Comparison of ENCODE assay signal across 9 mouse cellular contexts in genomic region chr13:22007121-22007510, GRCm38 (mm10). TPM values are rescaled to one million over a fixed set of nuclear protein-coding genes. Genes with fewer than 3 reads are reported as not detected.
DNase-seq lines count a peak whose midpoint lies in the region; ATAC-seq lines count a peak whose summit lies in the region.
"Had no signal": no experiment of that assay in that cellular context is flagged by ENCODE, and none has a peak within 500 bp of the region (broad histone marks: within the 10 kb centered on the region; RNA-seq: fewer than 3 reads in every experiment).

No protein-coding gene starts in this region.

- no peak overlapping the region for H3K27ac ChIP-seq in forebrain, embryonic 15.5 days (replicated peaks)
- no peak overlapping the region for H3K27ac ChIP-seq in liver, embryonic 11.5 days (ENCODE audit: low read depth, low read length)
- no peak overlapping the region for H3K27ac ChIP-seq in stomach, embryonic 15.5 days

- H3K4me1 ChIP-seq in megakaryocyte, embryonic 14.5 days = peaks cover 65% of the 10 kb centered on the region
- peaks cover 19% of the 10 kb centered on the region for H3K4me1 ChIP-seq in forebrain, embryonic 15.5 days
- H3K4me1 ChIP-seq in liver, embryonic 11.5 days (replicated peaks; ENCODE audit: control insufficient read depth, insufficient read depth, low read length) = peaks cover 10% of the 10 kb centered on the region; the same call in 1 of the 2 replicates
- H3K4me1 ChIP-seq in stomach, embryonic 15.5 days = peaks cover 9% of the 10 kb centered on the region

- H3K9me3 ChIP-seq in megakaryocyte, embryonic 14.5 days = no peaks in the 10 kb centered on the region
- no peaks in the 10 kb centered on the region for H3K9me3 ChIP-seq in forebrain, embryonic 15.5 days
- no peaks in the 10 kb centered on the region for H3K9me3 ChIP-seq in liver, embryonic 11.5 days (ENCODE audit: control insufficient read depth, low read length)
- H3K9me3 ChIP-seq in stomach, embryonic 15.5 days = no peaks in the 10 kb centered on the region

- H3K4me3 ChIP-seq in megakaryocyte, embryonic 14.5 days (replicated peaks) = peak overlapping the region; percentile 92
- peak overlapping the region; percentile 49 for H3K4me3 ChIP-seq in forebrain, embryonic 15.5 days
- H3K4me3 ChIP-seq in liver, embryonic 11.5 days (ENCODE audit: low read depth, low read length) = peak overlapping the region; percentile 67
- H3K4me3 ChIP-seq in stomach, embryonic 15.5 days (replicated peaks) = peak overlapping the region; percentile 50

- H3K4me2 ChIP-seq in forebrain, embryonic 15.5 days (replicated peaks) = peak overlapping the region; percentile 96
- H3K4me2 ChIP-seq in liver, embryonic 11.5 days = peak overlapping the region; percentile 98
- peak overlapping the region; percentile 96 for H3K4me2 ChIP-seq in stomach, embryonic 15.5 days

- intact Hi-C loops in gastrocnemius, postnatal 36 days (cut with DNase I) = no loop called here

- H3K27me3 ChIP-seq in megakaryocyte, embryonic 14.5 days (replicated peaks) = peaks cover 79% of the 10 kb centered on the region
- peaks cover 95% of the 10 kb centered on the region for H3K27me3 ChIP-seq in forebrain, embryonic 15.5 days
- peaks cover 92% of the 10 kb centered on the region for H3K27me3 ChIP-seq in liver, embryonic 11.5 days (replicated peaks; ENCODE audit: control insufficient read depth, insufficient read depth, low read length)
- H3K27me3 ChIP-seq in stomach, embryonic 15.5 days (replicated peaks) = peaks cover 83% of the 10 kb centered on the region

- no peak overlapping the region for H3K9ac ChIP-seq in forebrain, embryonic 15.5 days (replicated peaks)
- H3K9ac ChIP-seq in liver, embryonic 11.5 days (ENCODE audit: low read depth, low read length) = no peak overlapping the region
- H3K9ac ChIP-seq in stomach, embryonic 15.5 days = no peak overlapping the region

- DNase-seq in liver, embryonic 11.5 days (ENCODE audit: low spot score) = no peak
- DNase-seq in cerebellum, adult 11 months = no peak
- DNase-seq in cerebellum, postnatal 10 days = no peak
- DNase-seq in gastrocnemius, postnatal 36 days = no peak
- DNase-seq: gastrocnemius, postnatal 10 days had no signal

- H3K36me3 ChIP-seq in megakaryocyte, embryonic 14.5 days (replicated peaks; ENCODE audit: low read length) = no peaks in the 10 kb centered on the region
- H3K36me3 ChIP-seq in forebrain, embryonic 15.5 days = no peaks in the 10 kb centered on the region
- H3K36me3 ChIP-seq in liver, embryonic 11.5 days (ENCODE audit: control insufficient read depth, insufficient read depth, low read length) = no peaks in the 10 kb centered on the region
- H3K36me3 ChIP-seq in stomach, embryonic 15.5 days = no peaks in the 10 kb centered on the region

- WGBS in forebrain, embryonic 15.5 days = 3% methylated on average over 18 of the region's 18 CpGs
- WGBS in liver, embryonic 11.5 days = 5% methylated on average over 18 of the region's 18 CpGs
- WGBS in stomach, embryonic 15.5 days = 5% methylated on average over 18 of the region's 18 CpGs

- no peak for ATAC-seq in megakaryocyte, adult 5-6 weeks (ENCODE audit: poor library complexity, severe bottlenecking)
- no peak for ATAC-seq in forebrain, embryonic 15.5 days (replicated peaks)
- no peak for ATAC-seq in liver, embryonic 11.5 days (replicated peaks; ENCODE audit: low FRiP score)
- no peak for ATAC-seq in stomach, embryonic 15.5 days (ENCODE audit: insufficient read depth, low FRiP score, low read depth)

RNA-seq across cellular contexts. Expression of gene Prss16, which starts 2.4 kb away (rescaled TPM):
- polyA plus RNA-seq in megakaryocyte, embryonic 14.5 days (2012; ENCODE audit: insufficient read depth, low replicate concordance) = 0.81 TPM in 1 of 2 replicates, not detected in the other
- total RNA-seq in megakaryocyte, adult 5-6 weeks (2015) = 3.7 and 4.3 TPM in 2 replicates
- total RNA-seq in megakaryocyte, adult 5-6 weeks (2017) = 2.8 and 5.2 TPM in 2 replicates
- polyA plus RNA-seq in forebrain, embryonic 15.5 days (2015; fragmentation: Nextera tagmentation; extraction: Ambion mirVana) = 0.14 TPM in 1 of 2 replicates, not detected in the other
- polyA plus RNA-seq in liver, embryonic 11.5 days (2014; fragmentation: Nextera tagmentation; extraction: Ambion mirVana) = 0.48 and 0.86 TPM in 2 replicates
- 0.94 and 1.5 TPM in 2 replicates for polyA plus RNA-seq in stomach, embryonic 15.5 days (2015; fragmentation: Nextera tagmentation; extraction: Ambion mirVana)
- 1 to 10 TPM in 1 of 2 experiments, not detected in 1; 5.4 TPM for total RNA-seq in gastrocnemius, postnatal 36 days (2021)
- total RNA-seq: gastrocnemius, postnatal 10 days had no signal

RNA-seq across cellular contexts. Expression of gene Pom121l2, which starts 26.1 kb away (rescaled TPM):
- not detected in 2 replicates for polyA plus RNA-seq in megakaryocyte, embryonic 14.5 days (2012; ENCODE audit: insufficient read depth, low replicate concordance)
- total RNA-seq in megakaryocyte, adult 5-6 weeks (2015) = not detected in 2 replicates
- not detected in 2 replicates for total RNA-seq in megakaryocyte, adult 5-6 weeks (2017)
- not detected in 2 replicates for polyA plus RNA-seq in forebrain, embryonic 15.5 days (2015; fragmentation: Nextera tagmentation; extraction: Ambion mirVana)
- polyA plus RNA-seq in liver, embryonic 11.5 days (2014; fragmentation: Nextera tagmentation; extraction: Ambion mirVana) = not detected in 2 replicates
- 0.09 and 0.12 TPM in 2 replicates for polyA plus RNA-seq in stomach, embryonic 15.5 days (2015; fragmentation: Nextera tagmentation; extraction: Ambion mirVana)
- not detected for total RNA-seq in gastrocnemius, postnatal 36 days (2021)
- total RNA-seq: gastrocnemius, postnatal 10 days had no signal

RNA-seq across cellular contexts. Expression of gene Hist1h2ah, which starts 28.3 kb away (rescaled TPM):
- 89.8 and 975 TPM in 2 replicates for polyA plus RNA-seq in megakaryocyte, embryonic 14.5 days (2012; ENCODE audit: insufficient read depth, low replicate concordance)
- total RNA-seq in megakaryocyte, adult 5-6 weeks (2015) = 0.91 and 1.1 TPM in 2 replicates
- 48.2 and 145 TPM in 2 replicates for total RNA-seq in megakaryocyte, adult 5-6 weeks (2017)
- 2.5 and 9.8 TPM in 2 replicates for polyA plus RNA-seq in forebrain, embryonic 15.5 days (2015; fragmentation: Nextera tagmentation; extraction: Ambion mirVana)
- 10.7 and 13.3 TPM in 2 replicates for polyA plus RNA-seq in liver, embryonic 11.5 days (2014; fragmentation: Nextera tagmentation; extraction: Ambion mirVana)
- 4.9 and 13.3 TPM in 2 replicates for polyA plus RNA-seq in stomach, embryonic 15.5 days (2015; fragmentation: Nextera tagmentation; extraction: Ambion mirVana)
- total RNA-seq in gastrocnemius, postnatal 36 days (2021) = 10 to 100 TPM; 12.2 to 13.3 TPM

RNA-seq across cellular contexts. Expression of gene Hist1h2bk, which starts 28.6 kb away (rescaled TPM):
- 7.0 TPM in 1 of 2 replicates, not detected in the other for polyA plus RNA-seq in megakaryocyte, embryonic 14.5 days (2012; ENCODE audit: insufficient read depth, low replicate concordance)
- total RNA-seq in megakaryocyte, adult 5-6 weeks (2015) = 78.9 and 108 TPM in 2 replicates
- total RNA-seq in megakaryocyte, adult 5-6 weeks (2017) = 1,539 and 1,747 TPM in 2 replicates
- 4.5 and 4.6 TPM in 2 replicates for polyA plus RNA-seq in forebrain, embryonic 15.5 days (2015; fragmentation: Nextera tagmentation; extraction: Ambion mirVana)
- 4.1 and 4.6 TPM in 2 replicates for polyA plus RNA-seq in liver, embryonic 11.5 days (2014; fragmentation: Nextera tagmentation; extraction: Ambion mirVana)
- 4.6 and 5.5 TPM in 2 replicates for polyA plus RNA-seq in stomach, embryonic 15.5 days (2015; fragmentation: Nextera tagmentation; extraction: Ambion mirVana)
- 10 to 100 TPM; 10.8 to 26.5 TPM for total RNA-seq in gastrocnemius, postnatal 36 days (2021)

RNA-seq across cellular contexts. Expression of gene Hist1h4i, which starts 34.0 kb away (rescaled TPM):
- polyA plus RNA-seq in megakaryocyte, embryonic 14.5 days (2012; ENCODE audit: insufficient read depth, low replicate concordance) = 304 and 570 TPM in 2 replicates
- 34.9 and 43.5 TPM in 2 replicates for total RNA-seq in megakaryocyte, adult 5-6 weeks (2015)
- 115 and 127 TPM in 2 replicates for total RNA-seq in megakaryocyte, adult 5-6 weeks (2017)
- 16.9 and 19.2 TPM in 2 replicates for polyA plus RNA-seq in forebrain, embryonic 15.5 days (2015; fragmentation: Nextera tagmentation; extraction: Ambion mirVana)
- 36.9 and 39.3 TPM in 2 replicates for polyA plus RNA-seq in liver, embryonic 11.5 days (2014; fragmentation: Nextera tagmentation; extraction: Ambion mirVana)
- polyA plus RNA-seq in stomach, embryonic 15.5 days (2015; fragmentation: Nextera tagmentation; extraction: Ambion mirVana) = 19.1 and 19.3 TPM in 2 replicates
- 10 to 100 TPM; 28.7 to 30.9 TPM for total RNA-seq in gastrocnemius, postnatal 36 days (2021)
